Mouse (Mus musculus) liver (tissue): Measurements from ENCODE around the gene Usp9x.

Experiments used
- DNase-seq: peaks from one replicate; pipeline ENCODE4 v3.0.0-alpha.2; 2020; ENCODE audit warnings: mixed read lengths

The Usp9x gene

DNA sequence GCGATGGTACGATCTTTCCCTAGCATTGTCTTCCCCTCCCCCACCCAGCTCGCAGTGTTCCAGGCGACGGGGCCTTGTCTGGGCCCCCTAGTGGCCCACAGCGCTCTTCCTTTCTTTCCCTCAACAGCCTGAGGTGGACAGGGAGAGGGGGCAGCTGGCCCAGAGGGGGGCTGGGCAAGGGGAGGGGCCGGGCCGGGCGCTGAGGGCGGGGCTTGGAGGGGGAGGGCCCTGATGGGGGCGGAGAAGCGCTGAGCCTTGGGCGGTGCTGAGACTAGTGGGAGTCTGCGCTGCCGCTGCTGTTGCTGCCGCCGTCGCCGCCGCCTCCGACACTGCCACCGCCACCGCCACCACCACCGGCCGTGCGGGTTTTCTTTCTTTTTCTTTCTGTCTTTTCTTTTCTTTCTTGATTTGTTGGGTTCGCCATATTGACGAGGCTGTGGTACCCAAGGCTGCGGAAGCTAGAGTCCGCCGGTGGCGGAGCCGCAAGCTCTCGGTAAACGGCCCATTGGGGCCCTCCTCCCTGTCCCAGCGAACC lies at the start of gene Usp9x:
Usp9x (plus strand) TSS at position 258 of the 535 bp plus-strand sequence.
- peak; percentile 92 for DNase-seq

DNA sequence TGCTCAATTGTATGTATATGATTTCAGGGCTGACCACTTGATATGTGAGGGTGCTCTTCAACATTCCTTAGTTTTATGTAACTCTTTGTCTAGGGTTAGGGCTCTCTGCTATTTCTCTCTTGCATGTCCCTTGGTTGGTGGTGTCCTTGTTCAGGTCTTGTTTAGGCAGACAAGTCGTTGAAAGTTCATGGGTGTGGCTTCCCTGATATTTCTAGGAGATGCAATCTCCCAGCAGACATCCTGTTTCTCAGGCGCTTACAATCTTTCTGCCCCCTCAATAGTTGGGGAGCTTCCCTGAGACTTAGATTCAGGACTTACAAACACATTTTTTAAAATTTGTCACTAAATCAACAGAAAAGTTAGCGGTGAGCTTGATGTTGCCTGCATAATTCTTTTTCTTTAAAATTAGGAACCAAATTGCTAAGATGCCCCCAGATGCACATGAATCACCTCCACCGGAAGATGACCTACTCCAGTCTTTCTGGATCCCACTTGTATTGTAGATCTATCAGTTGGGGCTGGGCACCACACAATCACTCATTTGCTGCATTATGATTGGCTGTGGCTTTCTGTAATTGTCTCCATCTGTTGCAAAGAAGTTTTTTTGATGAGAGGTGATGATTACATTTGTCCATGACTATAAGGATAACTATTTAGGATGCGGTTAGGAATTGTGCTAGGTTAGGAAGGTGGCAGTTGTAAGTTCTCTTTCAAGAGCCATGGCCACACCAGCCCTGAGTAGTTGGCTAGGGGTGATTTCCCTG lies 48.6 kb upstream of the Usp9x start:
- no peak for DNase-seq

DNA sequence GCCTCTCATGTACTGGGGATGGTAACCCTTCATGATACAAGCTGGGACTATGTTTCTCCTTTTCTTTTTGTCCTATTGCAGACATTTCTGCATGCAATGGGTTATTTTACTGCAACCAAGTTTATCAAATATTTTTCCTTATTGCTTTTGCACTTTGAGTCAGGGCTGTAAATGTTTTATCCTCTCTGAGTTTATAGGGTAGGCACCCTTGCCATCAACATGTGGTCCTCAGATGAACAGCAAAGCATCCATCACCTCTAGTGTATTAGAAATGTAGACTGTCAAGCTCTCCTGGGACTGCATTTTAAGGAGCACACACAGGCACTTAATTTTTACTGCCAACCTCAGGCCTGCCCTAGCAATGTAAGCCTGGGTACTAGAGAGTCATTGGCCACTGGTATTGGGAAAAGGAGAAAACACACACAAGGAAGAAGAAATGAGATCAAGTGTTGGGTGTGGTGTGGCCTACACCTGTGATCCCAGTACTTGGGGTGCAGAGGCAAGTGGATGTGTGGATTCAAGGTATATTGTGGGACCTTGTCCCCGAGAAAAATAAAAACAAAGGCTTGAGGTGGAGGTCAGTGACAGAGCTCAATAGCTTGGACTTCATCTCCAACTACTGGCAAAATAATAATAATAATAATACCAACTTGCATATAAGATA lies 46.6 kb upstream of the Usp9x start:
- DNase-seq: no peak

DNA sequence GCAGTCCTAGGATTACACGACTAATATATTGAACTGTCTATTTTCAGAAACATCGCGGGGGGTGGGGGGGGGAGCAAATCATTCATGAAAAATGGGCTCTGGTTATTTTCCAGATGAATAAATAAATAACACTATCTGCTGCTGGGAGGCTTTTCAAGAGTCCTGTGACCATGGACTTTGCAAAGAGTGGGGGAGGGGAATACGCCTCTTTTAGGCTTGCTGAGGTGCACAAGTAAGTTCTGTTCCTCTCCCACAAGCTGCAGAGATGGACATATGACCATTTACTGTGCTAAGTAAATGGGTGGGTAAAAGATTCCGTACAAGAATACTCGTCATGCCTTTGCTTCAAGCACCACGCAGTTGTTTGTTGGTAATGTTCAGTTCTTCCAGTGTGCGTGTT lies 46.0 kb upstream of the Usp9x start:
- no peak for DNase-seq

DNA sequence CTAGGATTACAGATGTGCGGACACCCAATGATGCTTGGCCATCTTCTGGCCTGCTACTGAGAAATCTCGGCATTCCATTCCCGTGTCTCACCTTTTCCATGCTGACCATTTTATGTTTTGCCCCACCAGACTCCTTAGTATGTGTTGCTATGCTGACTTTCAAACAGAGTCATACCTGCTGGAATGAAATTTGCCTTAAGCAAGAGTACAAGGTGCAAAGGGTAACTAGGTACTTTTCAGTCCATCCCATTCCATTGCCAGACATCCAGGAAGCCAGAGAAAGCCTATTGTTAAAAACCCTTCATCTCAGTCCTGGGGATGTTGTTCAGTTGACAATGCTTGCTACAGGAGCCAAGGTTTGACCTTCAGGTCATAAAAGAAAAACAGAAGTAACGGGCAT lies 43.1 kb upstream of the Usp9x start:
- DNase-seq: no peak

DNA sequence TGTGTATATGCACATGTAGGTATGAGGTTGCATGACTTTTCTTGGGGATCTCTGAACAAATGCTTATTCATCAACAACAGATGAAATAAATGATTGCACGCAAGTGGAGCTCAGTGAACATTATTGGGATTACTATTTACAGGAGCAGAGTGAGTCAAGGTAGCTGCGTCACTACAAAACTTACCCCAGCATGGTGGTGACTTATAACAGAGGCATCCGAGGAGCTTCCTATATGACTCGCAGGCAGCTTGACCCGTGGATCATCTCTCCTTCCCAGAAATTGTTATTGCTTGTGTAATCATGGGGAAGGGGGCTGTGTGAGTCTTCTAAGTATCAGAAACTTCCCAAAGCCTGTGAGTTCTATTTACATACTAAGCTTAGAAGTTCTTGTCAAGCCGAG lies 41.3 kb upstream of the Usp9x start:
- DNase-seq: no peak

DNA sequence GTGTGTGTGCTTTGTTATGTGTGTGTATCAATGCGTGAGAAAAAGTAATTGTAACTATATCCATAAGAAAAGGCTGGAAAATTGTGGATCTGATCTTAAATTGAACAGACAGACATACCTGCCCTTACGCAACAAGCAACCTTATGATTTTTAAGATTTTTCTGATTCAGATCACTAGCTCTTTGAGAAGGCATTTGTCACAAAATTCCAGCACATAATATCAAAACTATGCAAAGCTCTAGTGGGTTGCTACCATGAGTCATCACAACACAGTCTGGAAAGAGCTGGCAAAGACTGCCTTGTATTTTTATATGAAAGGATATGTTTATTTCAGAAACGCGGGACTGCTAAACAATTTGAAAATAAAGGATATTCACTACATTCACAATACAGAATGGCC lies 34.2 kb upstream of the Usp9x start:
- no peak for DNase-seq

DNA sequence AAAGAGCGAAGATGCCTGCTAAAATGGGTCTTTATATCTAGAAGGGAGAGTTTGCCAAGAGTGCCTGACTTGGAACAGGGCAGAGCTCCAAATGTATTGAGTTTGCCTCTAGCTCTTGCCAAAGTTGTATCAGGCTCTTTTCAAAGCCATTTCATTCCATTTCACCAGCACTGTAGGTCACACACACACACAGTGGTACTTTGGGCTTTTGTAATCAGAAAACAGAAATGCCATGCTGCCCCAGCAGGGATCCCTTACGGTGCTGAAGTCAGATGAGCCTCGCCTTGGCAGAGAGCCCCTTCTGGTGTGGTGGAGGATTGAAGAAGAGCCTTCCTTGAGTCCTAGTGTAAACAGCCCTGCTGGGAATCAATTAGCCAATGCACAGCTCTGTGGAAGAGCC lies 32.1 kb upstream of the Usp9x start:
- DNase-seq: no peak

DNA sequence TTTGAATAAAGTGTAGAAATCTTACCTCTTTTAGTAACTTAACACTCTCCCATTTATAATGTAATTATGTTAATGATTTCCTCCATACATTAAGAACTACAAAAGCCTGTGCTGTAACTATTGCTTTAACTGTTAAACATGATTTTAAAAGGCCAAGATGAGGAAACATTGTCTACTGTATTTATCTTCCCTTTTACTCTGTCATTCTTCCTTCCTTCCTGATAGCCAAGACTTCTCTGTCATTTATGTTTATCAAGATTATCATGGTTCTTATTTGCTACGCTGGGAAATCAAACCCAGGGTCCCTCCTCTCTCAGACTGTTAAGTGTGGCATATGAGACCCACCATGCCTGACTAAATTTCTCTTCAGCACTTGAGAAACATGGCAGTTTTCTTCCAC lies 30.9 kb upstream of the Usp9x start:
- DNase-seq: no peak

DNA sequence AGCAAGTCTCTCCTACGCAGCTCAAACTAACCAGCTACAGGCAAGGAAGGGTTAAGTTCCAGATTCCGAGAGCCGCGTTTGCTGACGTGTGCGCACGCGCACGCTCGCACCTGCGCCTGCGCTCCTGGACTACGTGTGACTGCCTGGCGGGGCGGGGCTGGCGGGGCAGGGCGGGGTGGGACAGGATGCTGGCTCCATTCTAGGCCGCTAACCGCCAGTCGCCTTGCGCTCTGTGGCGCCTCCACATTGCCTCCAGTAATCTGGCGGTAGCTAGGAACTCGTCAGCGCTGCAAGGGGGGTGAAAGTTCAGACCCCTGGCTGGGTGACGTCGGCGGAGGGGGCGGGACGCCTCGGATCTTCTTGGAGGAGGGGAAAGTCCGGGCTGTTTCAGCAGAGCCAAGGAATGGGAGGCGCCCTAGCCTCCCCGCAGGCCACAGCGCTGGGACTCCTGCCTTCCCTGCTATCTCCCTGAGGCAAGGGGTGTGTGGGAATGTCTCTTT lies 29.6 kb upstream of the Usp9x start:
- peak; percentile 92 for DNase-seq

DNA sequence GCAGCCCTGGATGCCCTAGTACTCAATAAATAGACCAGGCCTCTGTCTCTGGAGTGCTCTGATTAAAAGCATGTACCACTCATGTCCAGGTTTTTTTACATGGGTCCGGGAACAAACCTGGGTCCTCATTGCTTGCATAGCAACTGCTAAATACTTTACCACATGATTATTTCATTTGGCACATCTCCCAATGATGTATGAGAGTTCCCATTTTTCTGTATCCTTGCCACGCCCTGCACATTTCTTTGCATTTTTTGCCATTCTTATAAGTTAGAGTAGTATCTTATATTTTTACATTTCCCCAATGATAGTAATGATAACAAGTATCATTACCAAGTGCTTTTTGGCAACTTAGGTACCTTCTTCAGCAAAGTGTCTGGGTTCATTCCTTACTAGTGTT lies 27.5 kb upstream of the Usp9x start:
- DNase-seq: no peak

DNA sequence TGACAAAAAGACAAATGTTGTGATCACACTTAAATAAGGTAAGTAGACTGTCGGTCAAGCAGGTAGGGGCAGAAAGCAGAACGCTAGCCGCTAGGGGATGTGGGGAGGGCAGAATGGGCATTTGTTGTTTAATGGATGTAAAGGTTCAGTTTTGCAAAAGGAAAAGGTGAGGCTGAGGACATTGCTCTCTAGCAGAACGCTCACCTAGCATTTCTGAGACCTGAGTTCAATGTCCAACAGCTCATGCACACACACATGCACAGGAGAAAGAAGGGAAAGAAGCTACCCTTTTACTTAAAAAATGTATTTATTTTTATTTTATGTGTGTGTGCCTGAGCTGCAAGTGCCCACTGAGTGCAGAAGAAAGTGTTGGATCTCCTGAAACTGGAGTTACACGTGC lies 26.6 kb upstream of the Usp9x start:
- no peak for DNase-seq

DNA sequence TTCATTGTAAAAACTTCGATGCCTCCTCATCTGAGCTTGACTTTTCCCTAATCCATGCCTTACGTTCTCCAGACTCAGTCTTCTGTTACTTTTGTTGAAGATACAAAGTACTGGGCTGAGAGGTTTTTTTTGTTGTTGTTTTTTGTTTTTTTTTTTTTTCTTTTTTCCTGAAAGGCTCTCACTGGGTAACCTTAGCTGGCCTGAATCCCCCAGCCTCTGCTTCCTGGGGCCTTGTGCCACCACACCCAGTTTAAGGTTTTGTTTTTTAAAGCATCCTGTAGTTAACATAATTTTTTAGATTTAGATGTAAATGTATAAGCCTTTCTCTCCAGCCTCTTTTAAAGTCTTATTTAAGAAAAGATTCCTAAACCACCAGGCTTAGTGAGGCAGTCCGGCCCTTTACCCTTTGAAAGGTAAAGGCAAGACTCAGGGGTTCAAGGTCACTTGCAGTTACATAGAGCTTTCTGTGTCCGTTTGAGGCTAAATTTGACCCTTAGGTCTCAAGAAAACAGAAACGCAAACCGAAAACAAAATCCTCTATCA lies 24.3 kb upstream of the Usp9x start:
- DNase-seq: no peak

DNA sequence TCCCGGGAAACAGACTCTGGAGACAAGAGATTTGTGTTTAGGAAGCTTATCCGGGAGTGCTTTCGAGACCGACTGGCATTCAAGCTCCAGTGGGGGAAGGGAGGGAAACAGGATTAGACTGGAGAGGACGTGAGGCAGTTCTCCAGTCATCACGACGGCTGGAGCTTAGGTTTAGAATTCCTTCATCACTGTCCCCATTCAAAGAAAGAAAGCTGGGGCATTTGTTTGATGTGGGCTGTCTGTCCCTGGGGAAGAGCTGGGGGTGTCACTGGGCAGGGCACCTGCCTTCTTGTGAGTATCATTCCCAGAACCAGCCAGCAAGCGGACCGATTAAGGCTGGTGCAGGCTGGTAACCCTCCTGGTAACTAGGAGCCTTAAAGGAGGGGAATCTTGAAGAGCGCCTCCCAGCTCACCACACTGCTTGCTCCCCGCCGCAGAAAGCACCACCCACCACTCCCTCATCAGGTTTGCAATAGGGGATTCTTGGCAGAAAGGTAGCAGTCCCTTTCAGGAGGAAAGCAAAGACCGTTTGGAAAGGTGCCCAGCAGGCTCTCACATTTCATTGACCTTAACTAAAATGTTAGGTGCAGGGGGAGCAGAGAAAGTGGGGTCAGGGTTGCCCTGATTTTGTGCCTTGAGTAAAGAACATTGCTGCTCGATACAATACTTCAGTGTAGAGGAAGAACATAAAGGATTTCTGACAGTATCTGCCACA lies 23.5 kb upstream of the Usp9x start:
- no peak for DNase-seq

DNA sequence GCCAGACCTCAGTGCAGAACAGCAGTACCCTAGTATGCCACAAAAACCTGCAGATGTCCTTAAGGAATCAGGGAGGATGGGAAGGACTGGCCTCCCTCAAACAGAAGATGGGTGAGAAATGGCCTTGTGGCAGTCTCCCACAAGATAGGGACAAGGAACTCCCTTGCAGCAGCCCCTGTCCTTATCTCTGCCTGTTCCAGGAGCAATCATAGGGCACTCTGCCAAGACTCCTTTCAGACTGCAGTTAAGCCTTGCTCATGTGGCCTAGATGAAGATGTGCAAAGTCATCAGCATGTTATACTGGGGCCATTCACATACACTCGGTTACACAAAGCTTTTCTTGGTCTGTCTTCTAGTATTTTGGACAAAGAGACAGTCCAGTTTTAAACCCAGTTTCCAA lies 16.7 kb upstream of the Usp9x start:
- DNase-seq: peak; percentile 68

DNA sequence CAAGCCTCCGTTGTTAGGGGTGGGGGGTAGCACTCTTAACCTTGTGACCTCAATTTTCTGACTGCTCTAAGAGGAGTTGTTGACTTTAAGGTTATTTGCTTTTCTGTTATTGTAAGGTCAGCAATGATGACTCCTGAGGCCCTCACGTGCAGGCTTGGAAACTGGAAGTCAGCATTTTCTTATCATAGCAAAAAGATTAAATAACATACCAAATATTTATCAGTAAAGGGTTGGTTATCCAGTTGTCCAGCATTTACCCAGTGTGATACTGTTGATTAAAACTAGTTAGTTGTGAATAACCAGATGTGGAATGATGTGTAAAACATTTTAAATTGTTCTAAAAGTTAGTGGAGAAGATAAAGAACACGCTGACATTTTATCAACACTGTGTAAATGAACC lies 9.3 kb upstream of the Usp9x start:
- no peak for DNase-seq

DNA sequence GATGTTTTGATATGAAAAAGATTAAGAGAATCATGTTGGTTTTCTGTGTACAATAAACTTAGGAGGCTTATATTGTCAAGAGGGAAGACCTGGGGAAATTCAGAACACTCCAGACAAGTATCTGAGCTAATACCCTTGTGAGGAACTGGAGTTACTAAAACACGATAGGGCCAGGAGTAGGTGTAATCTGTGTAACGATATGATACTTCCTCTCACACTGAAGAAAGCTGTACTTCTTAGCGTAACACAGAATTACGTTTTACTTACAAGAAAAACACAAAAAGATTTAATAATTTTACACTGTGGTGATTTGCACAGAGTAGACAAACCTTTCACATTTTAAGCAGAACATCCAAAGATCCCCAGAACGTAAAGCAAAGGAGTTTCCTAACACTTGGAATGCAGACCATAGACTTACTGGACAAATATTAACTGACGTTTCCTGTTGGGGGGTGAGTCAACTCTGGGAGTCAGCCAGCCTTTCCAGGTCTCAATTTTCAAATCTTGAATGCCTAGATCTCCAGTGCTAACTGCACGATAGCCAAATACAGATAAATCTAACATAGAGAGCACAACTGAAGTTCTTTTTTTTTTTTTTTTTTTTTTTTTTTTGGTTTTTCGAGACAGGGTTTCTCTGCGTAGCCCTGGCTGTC lies 6.9 kb upstream of the Usp9x start:
- DNase-seq: no peak

DNA sequence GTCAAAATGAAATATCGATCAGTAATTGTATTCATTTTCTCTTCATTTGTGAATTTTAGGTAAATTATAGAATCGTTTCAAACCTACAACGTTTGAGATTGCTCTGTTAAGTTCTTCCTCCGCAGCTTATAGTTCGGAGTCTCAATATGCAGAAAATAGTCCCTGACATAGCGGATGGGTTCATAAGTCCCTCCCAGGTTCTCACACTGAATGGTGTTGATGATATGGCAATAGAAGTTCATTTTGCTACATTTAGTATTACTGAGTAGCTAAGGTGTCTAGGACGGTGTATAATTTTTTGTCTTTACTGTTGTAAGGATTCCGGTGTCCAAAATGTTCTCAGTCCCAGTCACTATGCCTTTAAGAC lies 1.1 kb upstream of the Usp9x start:
- no peak for DNase-seq

DNA sequence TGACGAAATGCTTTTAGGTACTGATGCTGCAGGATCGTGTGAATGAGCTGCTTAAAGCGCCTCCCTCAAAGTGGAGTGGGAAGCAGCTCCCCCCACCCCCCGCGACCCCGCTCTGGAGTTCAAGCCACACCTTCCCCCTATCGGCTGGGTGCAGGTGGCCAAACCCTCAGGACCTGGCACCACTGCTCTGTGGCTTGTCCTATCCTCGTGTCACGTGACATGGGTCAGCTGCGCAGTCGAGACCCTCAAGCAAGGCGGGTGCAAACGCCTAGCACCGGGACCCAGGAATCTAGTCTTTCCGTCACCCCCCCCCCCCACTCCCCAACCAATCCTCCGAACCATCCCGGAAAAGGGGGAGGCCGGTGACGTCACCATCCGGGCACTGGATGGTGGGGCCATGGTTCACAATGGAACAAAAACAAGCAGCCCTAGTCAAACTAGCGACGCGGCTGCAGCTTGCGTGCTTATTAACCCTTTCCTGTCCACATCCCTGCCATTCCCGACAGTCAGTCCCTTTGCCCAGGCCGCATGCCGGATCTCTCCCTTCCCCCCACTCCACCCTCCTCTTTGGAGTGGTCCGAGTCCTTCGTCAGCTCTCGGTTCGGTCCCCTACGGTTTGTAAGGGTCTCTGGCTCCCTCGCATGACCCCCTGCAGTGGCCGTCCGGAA lies 591 bp upstream of the Usp9x start:
- DNase-seq: peak; percentile 82

DNA sequence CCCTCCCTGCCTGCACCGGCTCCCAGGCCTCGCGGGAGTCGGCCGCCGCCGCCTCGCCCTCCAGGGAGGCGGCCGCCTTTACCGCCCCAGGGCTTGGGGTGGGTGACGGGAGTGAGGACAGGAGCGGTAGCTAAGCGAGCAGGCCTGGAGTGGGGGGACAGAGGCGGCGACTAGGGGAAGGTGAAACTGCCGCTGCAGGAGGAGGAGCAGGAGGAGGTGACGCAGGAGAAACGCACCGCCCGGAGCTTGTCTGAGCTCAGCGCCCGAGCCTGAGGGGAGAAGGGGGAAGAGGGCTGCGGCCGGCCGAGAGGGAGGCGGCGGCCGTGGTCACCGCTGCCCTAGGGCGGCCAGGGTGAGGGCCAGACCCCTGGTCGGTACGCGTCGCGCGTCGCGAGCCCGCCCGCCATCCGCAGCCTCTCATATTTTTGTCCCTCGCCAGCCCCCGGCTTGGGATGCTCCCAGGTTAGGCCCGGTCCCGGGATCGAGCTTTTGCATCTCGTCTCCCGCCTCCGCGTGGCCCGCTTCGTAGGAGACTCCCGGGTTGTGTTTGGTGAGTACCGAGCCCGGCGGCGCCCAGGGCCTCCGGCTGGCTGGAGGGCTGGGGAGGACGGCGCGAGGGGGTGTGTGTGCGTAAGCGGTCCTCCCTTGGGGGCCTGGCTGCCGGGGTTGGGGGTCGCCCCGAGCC lies 620 bp downstream of the Usp9x start:
- DNase-seq: peak; percentile 76

DNA sequence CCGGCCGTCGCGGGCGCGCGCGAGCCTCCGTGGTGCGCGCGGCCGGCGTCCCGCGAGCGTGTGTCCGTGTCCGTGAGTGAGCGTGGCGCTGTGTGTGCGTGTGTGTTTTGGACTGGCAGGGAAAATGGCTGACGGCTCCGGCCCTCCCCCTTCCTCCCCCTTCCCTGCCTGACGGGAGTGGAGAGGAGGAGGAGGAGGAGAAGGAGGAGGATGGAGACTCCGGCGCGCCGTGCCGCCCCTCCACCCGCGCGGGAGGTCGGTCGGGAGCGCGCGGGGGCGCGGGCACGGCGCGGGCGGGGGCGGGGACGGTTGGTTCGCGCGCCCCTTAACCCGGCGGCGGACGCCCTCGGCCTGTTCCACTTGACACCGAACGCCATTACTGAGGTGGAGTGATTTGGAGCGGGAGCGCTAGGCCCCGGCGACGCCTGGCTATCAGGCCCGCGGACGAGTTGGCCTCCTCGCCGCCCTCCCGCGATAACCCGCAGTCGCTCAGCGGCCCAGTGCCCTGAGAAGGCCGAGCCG lies 1.2 kb downstream of the Usp9x start:
- peak; percentile 82 for DNase-seq
